Mouse (Mus musculus) heart, postnatal 0 days (tissue): ENCODE data around the gene Afap1. TPM values are rescaled to one million over a fixed set of nuclear protein-coding genes. Genes with fewer than 3 reads are reported as not detected.

Source experiments
- ATAC-seq: fragments of 200-750 bp; cut with Nextera tagmentation; 2 replicates; pipeline ENCODE4 v1.8.0; 2017; ENCODE audit warnings: low read depth, moderate number of reproducible peaks, moderate library complexity; ENCODE audit not compliant: insufficient read depth
- DNase-seq: peaks from one replicate; pipeline ENCODE4 v3.0.0-alpha.2; 2016; ENCODE audit warnings: low spot score
- H3K27ac ChIP-seq: fragments of 300-500 bp; sonication (generic); 2 replicates; pipeline ENCODE4 v1.5.1; 2014; ENCODE audit warnings: low read depth, mild to moderate bottlenecking
- H3K27me3 ChIP-seq: fragments of 300-500 bp; sonication (generic); 2 replicates; pipeline ENCODE4 v1.6.1; 2014; ENCODE audit warnings: low read length, mixed read lengths; ENCODE audit not compliant: control insufficient read depth, insufficient read depth
- H3K36me3 ChIP-seq: fragments of 300-500 bp; sonication (generic); replicated peaks from 2 replicates; pipeline ENCODE4 v1.6.1; 2014; ENCODE audit warnings: low read length, mixed read lengths; ENCODE audit not compliant: control insufficient read depth, insufficient read depth
- H3K4me1 ChIP-seq: fragments of 300-500 bp; sonication (generic); 2 replicates; pipeline ENCODE4 v1.6.1; 2014; ENCODE audit warnings: antibody characterized with exemption; ENCODE audit not compliant: control insufficient read depth, insufficient read depth
- H3K4me2 ChIP-seq: fragments of 300-500 bp; sonication (generic); 2 replicates; pipeline ENCODE4 v1.6.1; 2014; ENCODE audit warnings: low read depth, mild to moderate bottlenecking, low read length, moderate library complexity
- H3K4me3 ChIP-seq: fragments of 300-500 bp; sonication (generic); 2 replicates; pipeline ENCODE4 v1.5.1; 2014; ENCODE audit warnings: low read depth, low read length
- H3K9ac ChIP-seq: fragments of 300-500 bp; sonication (generic); replicated peaks from 2 replicates; pipeline ENCODE4 v1.6.1; 2014; ENCODE audit warnings: low read depth, low read length, mixed read lengths
- H3K9me3 ChIP-seq: fragments of 300-500 bp; sonication (generic); replicated peaks from 2 replicates; pipeline ENCODE4 v1.6.1; 2016; ENCODE audit warnings: low read length; ENCODE audit not compliant: control insufficient read depth
- CTCF ChIP-seq: IDR thresholded peaks from 2 replicates; pipeline ENCODE4 v1.5.1; 2016; ENCODE audit warnings: antibody characterized with exemption, control low read depth, low read depth
- EP300 ChIP-seq: IDR thresholded peaks from 2 replicates; pipeline ENCODE4 v1.6.1; 2016; ENCODE audit warnings: antibody characterized with exemption, low read depth
- WGBS: fragments of 180-500 bp; shearing (Covaris S2); extraction: QIAGEN DNeasy Blood & Tissue Kit; methylation state at CpG from one replicate; pipeline ENCODE4 v1.1.7; 2014; 5-methylcytosine and 5-hydroxymethylcytosine counted together
- polyA plus RNA-seq: library from polyadenylated mRNA; unstranded; fragments of >200 nt; fragmentation: Nextera tagmentation; extraction: Ambion mirVana; gene quantifications from 2 replicates; pipeline ENCODE4 v1.2.1, GENCODE M21; 2015
- total RNA-seq: library from RNA; depleted of rRNA; stranded (reverse); fragments of >200 nt; gene quantifications from 2 replicates; pipeline ENCODE4 v1.2.3, GENCODE M21; 2014; ENCODE audit warnings: low replicate concordance

Gene Afap1
- total and polyA plus RNA-seq, 2 experiments from 2014 or later = 14.9 to 30.3 TPM

DNA sequence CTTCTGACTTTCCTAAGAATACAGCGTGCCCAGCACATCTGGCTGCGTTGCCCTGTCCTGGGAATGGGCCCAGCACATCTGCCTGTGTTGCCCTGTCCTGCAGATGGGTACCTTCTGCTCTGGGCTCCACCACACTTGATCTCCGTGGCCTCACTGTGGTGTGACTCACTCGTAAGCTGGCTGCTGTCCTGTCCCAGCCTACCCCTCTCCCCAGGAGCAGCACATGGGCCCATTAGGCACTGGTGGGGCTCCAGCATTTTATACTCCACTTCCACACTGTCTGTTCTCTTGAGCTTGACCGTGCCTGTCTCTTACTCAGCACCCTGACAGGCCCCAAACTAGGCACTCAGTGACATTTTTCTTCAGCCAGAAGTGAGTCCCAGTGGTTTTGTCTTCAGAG, 113.5 kb downstream of the Afap1 start:
- H3K9me3 ChIP-seq = no peaks in the 10 kb centered on the region
- no peak overlapping the region for H3K4me2 ChIP-seq
- no peak overlapping the region for H3K9ac ChIP-seq
- no peak overlapping the region for H3K27ac ChIP-seq
- H3K4me1 ChIP-seq = no peaks in the 10 kb centered on the region
- no peak for TF ChIP-seq EP300
- no peak for TF ChIP-seq CTCF
- no peak overlapping the region for H3K4me3 ChIP-seq
- WGBS = 60% methylated on average over 5 of the region's 5 CpGs
- DNase-seq (no peak), ATAC-seq (peak; percentile 8; the same call in 1 of the 2 replicates)
- H3K36me3 ChIP-seq = peaks cover 17% of the 10 kb centered on the region
- H3K27me3 ChIP-seq = no peaks in the 10 kb centered on the region

GRCm38 (mm10) chr5:36007649-36008048, 114.5 kb downstream of the Afap1 start:
- Histone ChIP-seq H3K4me2 (no peak overlapping the region), H3K9me3 (no peaks in the 10 kb centered on the region), H3K4me1 (no peaks in the 10 kb centered on the region), H3K36me3 (peaks cover 6% of the 10 kb centered on the region; the same call in 1 of the 2 replicates), H3K4me3 (no peak overlapping the region), H3K27me3 (no peaks in the 10 kb centered on the region), H3K27ac (no peak overlapping the region), H3K9ac (no peak overlapping the region)
- TF ChIP-seq CTCF (no peak), EP300 (no peak)
- ATAC-seq (no peak), DNase-seq (no peak)
- 77% methylated on average over 10 of the region's 10 CpGs for WGBS

- H3K4me2 ChIP-seq = no peak overlapping the region
- TF ChIP-seq CTCF (no peak), EP300 (no peak)
- no peaks in the 10 kb centered on the region for H3K36me3 ChIP-seq
- no peaks in the 10 kb centered on the region for H3K27me3 ChIP-seq
- DNase-seq = no peak
- H3K9me3 ChIP-seq = no peaks in the 10 kb centered on the region
- ATAC-seq = no peak
- no peak overlapping the region for H3K9ac ChIP-seq
- no peaks in the 10 kb centered on the region for H3K4me1 ChIP-seq
- no peak overlapping the region for H3K27ac ChIP-seq
- no peak overlapping the region for H3K4me3 ChIP-seq
- 83% methylated on average over 4 of the region's 4 CpGs for WGBS
These were observed 116.3 kb downstream of the Afap1 start for GRCm38 (mm10) chr5:36009405-36009804.

GRCm38 (mm10) chr5:36018366-36018765, 125.2 kb downstream of the Afap1 start:
- no peak overlapping the region for H3K4me3 ChIP-seq
- TF ChIP-seq CTCF = peak; percentile 58
- no peak for TF ChIP-seq EP300
- H3K4me2 ChIP-seq = no peak overlapping the region
- no peaks in the 10 kb centered on the region for H3K36me3 ChIP-seq
- H3K27me3 ChIP-seq = no peaks in the 10 kb centered on the region
- no peaks in the 10 kb centered on the region for H3K4me1 ChIP-seq
- DNase-seq (no peak), ATAC-seq (no peak)
- H3K9ac ChIP-seq = no peak overlapping the region
- 70% methylated on average over 3 of the region's 3 CpGs for WGBS
- H3K9me3 ChIP-seq = no peaks in the 10 kb centered on the region
- H3K27ac ChIP-seq = no peak overlapping the region

DNA sequence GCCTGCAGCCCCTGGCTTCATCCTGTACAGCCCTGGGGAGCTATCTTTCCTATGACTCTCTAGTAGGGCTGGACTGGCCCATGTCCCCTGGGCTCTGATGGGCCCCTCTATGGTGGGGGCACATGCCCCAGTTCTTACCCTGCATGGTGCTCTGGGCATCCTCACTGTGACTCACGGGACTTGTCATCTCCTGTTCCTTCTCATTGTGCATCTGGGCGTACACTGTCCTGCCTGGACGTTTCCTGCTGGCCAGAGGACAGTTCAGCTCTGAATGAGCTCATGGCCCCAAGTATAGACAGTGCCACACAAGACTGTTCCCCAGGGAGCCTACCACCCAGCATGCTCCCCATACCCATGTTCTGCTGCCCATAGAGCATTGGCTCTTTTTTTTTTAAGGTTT, 128.0 kb downstream of the Afap1 start:
- H3K27ac ChIP-seq = no peak overlapping the region
- DNase-seq = no peak
- TF ChIP-seq CTCF (no peak), EP300 (no peak)
- H3K9ac ChIP-seq = no peak overlapping the region
- H3K4me2 ChIP-seq = no peak overlapping the region
- no peaks in the 10 kb centered on the region for H3K4me1 ChIP-seq
- H3K9me3 ChIP-seq = no peaks in the 10 kb centered on the region
- WGBS = 62% methylated on average over 3 of the region's 3 CpGs
- no peaks in the 10 kb centered on the region for H3K27me3 ChIP-seq
- no peak for ATAC-seq
- no peak overlapping the region for H3K4me3 ChIP-seq
- H3K36me3 ChIP-seq = no peaks in the 10 kb centered on the region

DNA sequence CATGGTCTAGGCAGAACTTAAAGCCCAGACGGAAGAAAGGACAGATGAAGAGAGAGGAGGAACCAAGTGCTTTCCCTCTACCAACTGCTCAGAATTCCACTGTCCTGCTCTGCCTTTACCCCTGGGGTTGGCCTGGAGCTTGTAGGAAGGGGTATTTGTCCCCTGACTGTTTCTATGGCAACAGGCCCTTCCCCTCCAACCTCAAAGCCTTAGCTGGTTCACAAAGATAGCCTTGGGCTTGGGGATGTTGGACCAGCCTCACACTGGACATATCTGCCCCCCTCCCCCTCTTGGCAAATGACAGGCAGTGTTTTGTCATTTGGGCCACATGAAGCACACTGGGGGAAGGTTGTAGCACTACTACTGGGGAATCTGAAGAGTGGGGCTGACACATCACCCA, 129.2 kb downstream of the Afap1 start:
- Histone ChIP-seq H3K27ac (no peak overlapping the region), H3K9me3 (no peaks in the 10 kb centered on the region), H3K27me3 (no peaks in the 10 kb centered on the region), H3K4me1 (no peaks in the 10 kb centered on the region), H3K9ac (no peak overlapping the region), H3K4me2 (no peak overlapping the region), H3K4me3 (no peak overlapping the region), H3K36me3 (no peaks in the 10 kb centered on the region)
- DNase-seq (no peak), ATAC-seq (no peak)
- 88% methylated on average over 1 of the region's 1 CpGs for WGBS
- TF ChIP-seq CTCF = no peak
- no peak for TF ChIP-seq EP300
